Mouse (Mus musculus): ENCODE measurements around the gene Lmbr1. TPM values are rescaled to one million over a fixed set of nuclear protein-coding genes. Genes with fewer than 3 reads are reported as not detected.
"Not testable (repeated sequence)": the region's sequence is repeated elsewhere in the genome, so short reads cannot be mapped to it uniquely, and the experiment has no call there.

Gene Lmbr1
- polyA plus RNA-seq (2012; rRNA removed), result 0.84 and 1.2 TPM in 2 replicates

- H3K36me3 ChIP-seq (ENCODE audit: control insufficient read depth, insufficient read depth, low read length), result no peaks in the 10 kb centered on the region
- H3K4me1 ChIP-seq (ENCODE audit: control insufficient read depth, insufficient read depth, insufficient read length), result peaks cover 5% of the 10 kb centered on the region
- H3K27me3 ChIP-seq (ENCODE audit: control insufficient read depth, insufficient read depth, low read length), result 0 out of 2 replicates have a peak, but pooled peaks cover 2% of the 10 kb centered on the region
- no peak for TF ChIP-seq CTCF (IDR thresholded peaks at IDR 0.05; ENCODE audit: extremely low read depth, insufficient read depth, insufficient read length, insufficient replicate concordance)
- TF ChIP-seq POLR2A (IDR thresholded peaks at IDR 0.05; ENCODE audit: low read depth, low read length), result peak; percentile 35; the same call in 1 of the 2 replicates
- H3K4me3 ChIP-seq (ENCODE audit: extremely low read depth, insufficient read depth, insufficient read length), result peak within 1 kb of the TSS; percentile 76
- WGBS, result 5% methylated on average over 40 of the region's 40 CpGs
- peak; percentile 60 to 71 for DNase-seq (ENCODE audit: low read depth in 1 of 2, low spot score in 2 of 2)
- no peak within 1 kb of the TSS for H3K27ac ChIP-seq (ENCODE audit: insufficient read depth, low read length)
Measured at GRCm38 (mm10) chr5:29378298-29379036, at the start of gene Lmbr1. Gene Lmbr1, minus strand, starts transcription at chr5:29378390.

GRCm38 (mm10) chr5:29423330-29423729 is 45.1 kb upstream of the Lmbr1 start:
- 59% methylated on average over 3 of the region's 3 CpGs for WGBS
- H3K4me1 ChIP-seq (ENCODE audit: control insufficient read depth, insufficient read depth, insufficient read length); H3K36me3 ChIP-seq (ENCODE audit: control insufficient read depth, insufficient read depth, low read length); H3K4me3 ChIP-seq (ENCODE audit: extremely low read depth, insufficient read depth, insufficient read length); H3K27ac ChIP-seq (ENCODE audit: insufficient read depth, low read length); DNase-seq (ENCODE audit: low read depth in 1 of 2, low spot score in 2 of 2); H3K27me3 ChIP-seq (ENCODE audit: control insufficient read depth, insufficient read depth, low read length): not testable (repeated sequence)

GRCm38 (mm10) chr5:29413041-29413440 is 34.9 kb upstream of the Lmbr1 start:
- Histone ChIP-seq H3K4me1 (ENCODE audit: control insufficient read depth, insufficient read depth, insufficient read length) (no peaks in the 10 kb centered on the region), H3K4me3 (ENCODE audit: extremely low read depth, insufficient read depth, insufficient read length) (no peak overlapping the region), H3K27me3 (ENCODE audit: control insufficient read depth, insufficient read depth, low read length) (no peaks in the 10 kb centered on the region), H3K27ac (ENCODE audit: insufficient read depth, low read length) (no peak overlapping the region), H3K36me3 (ENCODE audit: control insufficient read depth, insufficient read depth, low read length) (no peaks in the 10 kb centered on the region)
- DNase-seq (ENCODE audit: low read depth in 1 of 2, low spot score in 2 of 2), result no peak
- 82% methylated on average over 3 of the region's 3 CpGs for WGBS
- TF ChIP-seq POLR2A (IDR thresholded peaks at IDR 0.05; ENCODE audit: low read depth, low read length) (no peak), CTCF (IDR thresholded peaks at IDR 0.05; ENCODE audit: extremely low read depth, insufficient read depth, insufficient read length, insufficient replicate concordance) (no peak)

- TF ChIP-seq POLR2A (IDR thresholded peaks at IDR 0.05; ENCODE audit: low read depth, low read length) (no peak), CTCF (IDR thresholded peaks at IDR 0.05; ENCODE audit: extremely low read depth, insufficient read depth, insufficient read length, insufficient replicate concordance) (no peak)
- no peak overlapping the region for H3K27ac ChIP-seq (ENCODE audit: insufficient read depth, low read length)
- H3K4me1 ChIP-seq (ENCODE audit: control insufficient read depth, insufficient read depth, insufficient read length), result no peaks in the 10 kb centered on the region
- no peaks in the 10 kb centered on the region for H3K36me3 ChIP-seq (ENCODE audit: control insufficient read depth, insufficient read depth, low read length)
- DNase-seq (ENCODE audit: low read depth in 1 of 2, low spot score in 2 of 2), result no peak
- H3K4me3 ChIP-seq (ENCODE audit: extremely low read depth, insufficient read depth, insufficient read length), result no peak overlapping the region
- H3K27me3 ChIP-seq (ENCODE audit: control insufficient read depth, insufficient read depth, low read length), result no peaks in the 10 kb centered on the region
Measured at GRCm38 (mm10) chr5:29410854-29411253, 32.7 kb upstream of the Lmbr1 start.

GRCm38 (mm10) chr5:29398427-29398826 is 20.2 kb upstream of the Lmbr1 start:
- Histone ChIP-seq H3K27me3 (ENCODE audit: control insufficient read depth, insufficient read depth, low read length) (no peaks in the 10 kb centered on the region), H3K27ac (ENCODE audit: insufficient read depth, low read length) (no peak overlapping the region), H3K4me3 (ENCODE audit: extremely low read depth, insufficient read depth, insufficient read length) (no peak overlapping the region), H3K4me1 (ENCODE audit: control insufficient read depth, insufficient read depth, insufficient read length) (no peaks in the 10 kb centered on the region), H3K36me3 (ENCODE audit: control insufficient read depth, insufficient read depth, low read length) (no peaks in the 10 kb centered on the region)
- 56% methylated on average over 4 of the region's 4 CpGs for WGBS
- TF ChIP-seq CTCF (IDR thresholded peaks at IDR 0.05; ENCODE audit: extremely low read depth, insufficient read depth, insufficient read length, insufficient replicate concordance) (no peak), POLR2A (IDR thresholded peaks at IDR 0.05; ENCODE audit: low read depth, low read length) (no peak)
- no peak for DNase-seq (ENCODE audit: low read depth in 1 of 2, low spot score in 2 of 2)

GRCm38 (mm10) chr5:29388944-29389765 is 11.0 kb upstream of the Lmbr1 start:
- no peak overlapping the region for H3K4me3 ChIP-seq (ENCODE audit: extremely low read depth, insufficient read depth, insufficient read length)
- TF ChIP-seq CTCF (IDR thresholded peaks at IDR 0.05; ENCODE audit: extremely low read depth, insufficient read depth, insufficient read length, insufficient replicate concordance) (peak; percentile 85), POLR2A (IDR thresholded peaks at IDR 0.05; ENCODE audit: low read depth, low read length) (no peak)
- H3K36me3 ChIP-seq (ENCODE audit: control insufficient read depth, insufficient read depth, low read length), result no peaks in the 10 kb centered on the region
- H3K4me1 ChIP-seq (ENCODE audit: control insufficient read depth, insufficient read depth, insufficient read length), result no peaks in the 10 kb centered on the region
- peak in 1 of 2 experiments; percentile 59 for DNase-seq (ENCODE audit: low read depth in 1 of 2, low spot score in 2 of 2)
- 22% methylated on average over 15 of the region's 15 CpGs for WGBS
- H3K27ac ChIP-seq (ENCODE audit: insufficient read depth, low read length), result no peak overlapping the region
- H3K27me3 ChIP-seq (ENCODE audit: control insufficient read depth, insufficient read depth, low read length), result no peaks in the 10 kb centered on the region

All from spleen, adult 2 months (tissue).